Mouse (Mus musculus) brain, embryonic 18.5 days (tissue): ENCODE measurements around the gene Mecom.
"Not testable (repeated sequence)": the region's sequence is repeated elsewhere in the genome, so short reads cannot be mapped to it uniquely, and the experiment has no call there.

ENCODE experiments used
- DNase-seq: peaks from one replicate; pipeline ENCODE4 v3.0.0-alpha.2; 2012; ENCODE audit warnings: low read depth, low spot score

The Mecom gene

GRCm38 (mm10) chr3:30547908-30548307 lies at the start of gene Mecom:
Gene Mecom (minus strand): TSS chr3:30548008.
- no peak for DNase-seq

- no peak for DNase-seq
These were observed 49.5 kb upstream of the Mecom start for GRCm38 (mm10) chr3:30597271-30597670.

- no peak for DNase-seq
These were observed 47.5 kb upstream of the Mecom start for GRCm38 (mm10) chr3:30595111-30595832.

GRCm38 (mm10) chr3:30593719-30594485 lies 46.1 kb upstream of the Mecom start:
- DNase-seq: no peak

- no peak for DNase-seq
These were observed 44.6 kb upstream of the Mecom start for GRCm38 (mm10) chr3:30592418-30592853.

- no peak for DNase-seq
These were observed 41.1 kb upstream of the Mecom start for GRCm38 (mm10) chr3:30588865-30589264.

GRCm38 (mm10) chr3:30573549-30573948 lies 25.7 kb upstream of the Mecom start:
- DNase-seq: no peak

- not testable (repeated sequence) for DNase-seq
These were observed 18.5 kb upstream of the Mecom start for GRCm38 (mm10) chr3:30566333-30566732.

GRCm38 (mm10) chr3:30560677-30561314 lies 13.0 kb upstream of the Mecom start:
- no peak for DNase-seq

- DNase-seq: no peak
These were observed 5.9 kb upstream of the Mecom start for GRCm38 (mm10) chr3:30553741-30554140.

GRCm38 (mm10) chr3:30550218-30550617 lies 2.4 kb upstream of the Mecom start:
- no peak for DNase-seq

GRCm38 (mm10) chr3:30548928-30549327 lies 1.1 kb upstream of the Mecom start:
- no peak for DNase-seq

- no peak for DNase-seq
These were observed 908 bp downstream of the Mecom start for GRCm38 (mm10) chr3:30546831-30547369.

GRCm38 (mm10) chr3:30546366-30546765 lies 1.4 kb downstream of the Mecom start:
- DNase-seq: no peak

- DNase-seq: no peak
These were observed 2.6 kb downstream of the Mecom start for GRCm38 (mm10) chr3:30545246-30545645.

GRCm38 (mm10) chr3:30544305-30544704 lies 3.5 kb downstream of the Mecom start:
- no peak for DNase-seq

- DNase-seq: no peak
These were observed 12.0 kb downstream of the Mecom start for GRCm38 (mm10) chr3:30535821-30536220.

- DNase-seq: not testable (repeated sequence)
These were observed 27.1 kb downstream of the Mecom start for GRCm38 (mm10) chr3:30520751-30521150.

GRCm38 (mm10) chr3:30519425-30519824 lies 28.4 kb downstream of the Mecom start:
- DNase-seq: no peak

GRCm38 (mm10) chr3:30515795-30516170 lies 32.0 kb downstream of the Mecom start:
- no peak for DNase-seq

GRCm38 (mm10) chr3:30514901-30515794 lies 32.7 kb downstream of the Mecom start:
- no peak for DNase-seq
